In the genomic region with DNA sequence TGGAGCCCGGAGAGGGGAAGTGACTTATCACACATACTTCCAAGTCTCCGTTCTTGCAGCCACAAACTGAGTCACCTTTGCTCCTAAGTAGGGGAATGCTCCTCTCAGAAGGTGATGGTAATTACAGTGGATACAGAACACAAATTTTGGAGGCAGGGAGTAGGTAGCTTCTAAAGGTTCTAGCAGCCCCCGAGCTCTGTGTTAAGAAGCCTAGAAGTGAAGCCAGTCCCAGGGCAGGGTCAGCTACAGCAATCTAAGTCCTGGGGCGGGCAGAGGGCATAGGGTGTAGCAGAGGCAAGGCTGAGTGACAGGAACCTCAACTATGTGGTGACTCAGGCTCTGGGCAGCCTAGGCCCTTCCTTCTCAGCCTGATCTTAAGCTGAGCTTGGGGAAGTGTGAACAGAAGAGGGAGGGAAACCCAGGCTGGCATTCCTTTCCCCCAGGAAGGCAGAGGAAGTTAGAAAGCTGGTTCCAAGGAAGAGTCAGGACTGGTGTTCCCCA, we compare ENCODE assay signal across 8 mouse cellular contexts. TPM values are rescaled to one million over a fixed set of nuclear protein-coding genes. Genes with fewer than 3 reads are reported as not detected.
DNase-seq lines count a peak whose midpoint lies in the region; ATAC-seq and TF ChIP-seq lines count a peak whose summit lies in the region.

No protein-coding gene starts in this region.

- H3K4me3 ChIP-seq in hindbrain, embryonic 12.5 days = no peak overlapping the region
- no peak overlapping the region for H3K4me3 ChIP-seq in hindbrain, postnatal 0 days (ENCODE audit: low read length)
- H3K4me3 ChIP-seq in heart, embryonic 14.5 days (ENCODE audit: control insufficient read depth in 1 of 2, insufficient read depth in 1 of 2, low read depth in 1 of 2, low read length in 2 of 2) = no peak overlapping the region

- peaks cover 10% of the 10 kb centered on the region for H3K27me3 ChIP-seq in hindbrain, embryonic 12.5 days
- H3K27me3 ChIP-seq in hindbrain, postnatal 0 days (ENCODE audit: insufficient read depth, low read length) = peaks cover under 1% of the 10 kb centered on the region; the same call in 1 of the 2 replicates
- H3K27me3 ChIP-seq in heart, embryonic 14.5 days (ENCODE audit: control insufficient read depth, insufficient read depth, low read length) = no peaks in the 10 kb centered on the region

- H3K9ac ChIP-seq in hindbrain, embryonic 12.5 days = no peak overlapping the region
- H3K9ac ChIP-seq in hindbrain, postnatal 0 days (replicated peaks; ENCODE audit: low read length) = no peak overlapping the region
- H3K9ac ChIP-seq in heart, embryonic 14.5 days (ENCODE audit: low read length) = 0 out of 2 replicates have a peak overlapping the region, but pooled peaks have one; percentile 5

- no peak for TF ChIP-seq CTCF in hindbrain, postnatal 0 days (IDR thresholded peaks at IDR 0.05; ENCODE audit: low read depth)

- peaks cover 28% of the 10 kb centered on the region for H3K36me3 ChIP-seq in hindbrain, embryonic 12.5 days
- H3K36me3 ChIP-seq in hindbrain, postnatal 0 days (ENCODE audit: insufficient read depth, low read length) = peaks cover 13% of the 10 kb centered on the region; the same call in 1 of the 2 replicates
- peaks cover 29% of the 10 kb centered on the region for H3K36me3 ChIP-seq in heart, embryonic 14.5 days (ENCODE audit: control insufficient read depth, insufficient read depth, low read length)

- ATAC-seq in hindbrain, embryonic 12.5 days (ENCODE audit: low FRiP score) = no peak
- no peak for ATAC-seq in hindbrain, postnatal 0 days
- 0 out of 2 replicates have a peak, but pooled peaks have one; percentile 45 for ATAC-seq in heart, embryonic 14.5 days (ENCODE audit: insufficient number of reproducible peaks, insufficient read depth, low FRiP score, low read depth)

- 45% methylated on average over 4 of the region's 4 CpGs for WGBS in hindbrain, embryonic 12.5 days
- 50% methylated on average over 4 of the region's 4 CpGs for WGBS in hindbrain, postnatal 0 days
- 7% methylated on average over 4 of the region's 4 CpGs for WGBS in heart, embryonic 14.5 days

- H3K4me2 ChIP-seq in hindbrain, embryonic 12.5 days (replicated peaks) = no peak overlapping the region
- H3K4me2 ChIP-seq in hindbrain, postnatal 0 days (ENCODE audit: low read depth, low read length) = no peak overlapping the region
- H3K4me2 ChIP-seq in heart, embryonic 14.5 days (ENCODE audit: low read length) = no peak overlapping the region

- H3K9me3 ChIP-seq in hindbrain, embryonic 12.5 days (replicated peaks) = no peaks in the 10 kb centered on the region
- no peaks in the 10 kb centered on the region for H3K9me3 ChIP-seq in hindbrain, postnatal 0 days (ENCODE audit: low read length)
- no peaks in the 10 kb centered on the region for H3K9me3 ChIP-seq in heart, embryonic 14.5 days (ENCODE audit: control insufficient read depth, low read length)

- 0 out of 2 replicates have a peak overlapping the region, but pooled peaks have one; percentile 64 for H3K27ac ChIP-seq in hindbrain, embryonic 12.5 days
- no peak overlapping the region for H3K27ac ChIP-seq in hindbrain, postnatal 0 days
- peak overlapping the region; percentile 15 to 24; a peak in 2 of 4 replicates for H3K27ac ChIP-seq in heart, embryonic 14.5 days (replicated peaks in 1 of 2; ENCODE audit: control insufficient read depth in 1 of 2, insufficient read depth in 1 of 2, low read depth in 2 of 2, low read length in 2 of 2)

- peaks cover 34% of the 10 kb centered on the region for H3K4me1 ChIP-seq in hindbrain, embryonic 12.5 days
- H3K4me1 ChIP-seq in hindbrain, postnatal 0 days (ENCODE audit: insufficient read depth, low read length) = peaks cover 7% of the 10 kb centered on the region; the same call in 1 of the 2 replicates
- H3K4me1 ChIP-seq in heart, embryonic 14.5 days (ENCODE audit: control insufficient read depth in 2 of 2, insufficient read depth in 2 of 2, low read length in 2 of 2) = peaks cover 42 to 60% of the 10 kb centered on the region in 2 experiments

- DNase-seq in hindbrain, postnatal 0 days (ENCODE audit: low spot score) = no peak
- DNase-seq in adipocyte (ENCODE audit: low spot score) = peak; percentile 72
- DNase-seq in lung, postnatal 4 days = peak; percentile 67 to 73
- no peak for DNase-seq in frontal cortex, adult 2 months (ENCODE audit: extremely low spot score in 1 of 2, low spot score in 1 of 2)
- no peak for DNase-seq in MN1 (ENCODE audit: low spot score)
- no peak for DNase-seq in retina, embryonic 14.5 days (ENCODE audit: low spot score)

RNA-seq across cellular contexts. Expression of gene Ahnak, which starts 5.9 kb away (rescaled TPM):
- polyA plus RNA-seq in hindbrain, embryonic 12.5 days (2016; fragmentation: Nextera tagmentation; extraction: Ambion mirVana) = 12.7 and 15.4 TPM in 2 replicates
- total RNA-seq in hindbrain, postnatal 0 days (2014; rRNA removed) = 11.2 and 11.7 TPM in 2 replicates
- polyA plus RNA-seq in hindbrain, postnatal 0 days (2015; fragmentation: Nextera tagmentation; extraction: Ambion mirVana) = 5.7 and 6.1 TPM in 2 replicates
- polyA plus RNA-seq in heart, embryonic 14.5 days (2014; fragmentation: Nextera tagmentation; extraction: Ambion mirVana) = 29.4 and 30.6 TPM in 2 replicates
- 6.8 and 7.5 TPM in 2 replicates for polyA plus RNA-seq in frontal cortex, adult 2 months (2012; rRNA removed)

RNA-seq across cellular contexts. Expression of gene Eef1g, which starts 16.4 kb away (rescaled TPM):
- 352 and 372 TPM in 2 replicates for polyA plus RNA-seq in hindbrain, embryonic 12.5 days (2016; fragmentation: Nextera tagmentation; extraction: Ambion mirVana)
- 442 and 469 TPM in 2 replicates for total RNA-seq in hindbrain, postnatal 0 days (2014; rRNA removed)
- polyA plus RNA-seq in hindbrain, postnatal 0 days (2015; fragmentation: Nextera tagmentation; extraction: Ambion mirVana) = 256 and 260 TPM in 2 replicates
- polyA plus RNA-seq in heart, embryonic 14.5 days (2014; fragmentation: Nextera tagmentation; extraction: Ambion mirVana) = 234 and 253 TPM in 2 replicates
- 257 and 281 TPM in 2 replicates for polyA plus RNA-seq in frontal cortex, adult 2 months (2012; rRNA removed)

RNA-seq across cellular contexts. Expression of gene Tut1, which starts 29.6 kb away (rescaled TPM):
- 32.3 and 35.7 TPM in 2 replicates for polyA plus RNA-seq in hindbrain, embryonic 12.5 days (2016; fragmentation: Nextera tagmentation; extraction: Ambion mirVana)
- 20.8 and 23.4 TPM in 2 replicates for total RNA-seq in hindbrain, postnatal 0 days (2014; rRNA removed)
- polyA plus RNA-seq in hindbrain, postnatal 0 days (2015; fragmentation: Nextera tagmentation; extraction: Ambion mirVana) = 16.0 and 16.2 TPM in 2 replicates
- polyA plus RNA-seq in heart, embryonic 14.5 days (2014; fragmentation: Nextera tagmentation; extraction: Ambion mirVana) = 14.5 and 15.6 TPM in 2 replicates
- polyA plus RNA-seq in frontal cortex, adult 2 months (2012; rRNA removed) = 19.6 and 20.5 TPM in 2 replicates

RNA-seq across cellular contexts. Expression of gene Mta2, which starts 41.5 kb away (rescaled TPM):
- 174 and 185 TPM in 2 replicates for polyA plus RNA-seq in hindbrain, embryonic 12.5 days (2016; fragmentation: Nextera tagmentation; extraction: Ambion mirVana)
- 65.1 and 71.4 TPM in 2 replicates for total RNA-seq in hindbrain, postnatal 0 days (2014; rRNA removed)
- 75.2 and 78.8 TPM in 2 replicates for polyA plus RNA-seq in hindbrain, postnatal 0 days (2015; fragmentation: Nextera tagmentation; extraction: Ambion mirVana)
- polyA plus RNA-seq in heart, embryonic 14.5 days (2014; fragmentation: Nextera tagmentation; extraction: Ambion mirVana) = 19.8 and 26.5 TPM in 2 replicates
- polyA plus RNA-seq in frontal cortex, adult 2 months (2012; rRNA removed) = 27.6 and 31.0 TPM in 2 replicates

RNA-seq across cellular contexts. Expression of gene Eml3, which starts 53.8 kb away (rescaled TPM):
- 17.0 and 17.1 TPM in 2 replicates for polyA plus RNA-seq in hindbrain, embryonic 12.5 days (2016; fragmentation: Nextera tagmentation; extraction: Ambion mirVana)
- 8.3 and 8.6 TPM in 2 replicates for total RNA-seq in hindbrain, postnatal 0 days (2014; rRNA removed)
- 11.0 and 11.8 TPM in 2 replicates for polyA plus RNA-seq in hindbrain, postnatal 0 days (2015; fragmentation: Nextera tagmentation; extraction: Ambion mirVana)
- polyA plus RNA-seq in heart, embryonic 14.5 days (2014; fragmentation: Nextera tagmentation; extraction: Ambion mirVana) = 9.0 TPM in 2 replicates
- polyA plus RNA-seq in frontal cortex, adult 2 months (2012; rRNA removed) = 13.9 and 14.1 TPM in 2 replicates

Comparison
In these comparisons a context has a peak if more than half of its experiments do, and no peak if none do; other contexts are left out.
1. DNase-seq: peak in adipocyte (single experiment) and lung, postnatal 4 days (2 of 2); none in hindbrain, postnatal 0 days (single experiment), frontal cortex, adult 2 months (0 of 2), MN1 (single experiment) and retina, embryonic 14.5 days (single experiment).